Mouse (Mus musculus): ENCODE data around the gene Gsap. TPM values are rescaled to one million over a fixed set of nuclear protein-coding genes. Genes with fewer than 3 reads are reported as not detected.
A peak's percentile ranks its signal among the peaks of the same experiment; 100 is the strongest.
"Not testable (repeated sequence)": the region's sequence is repeated elsewhere in the genome, so short reads cannot be mapped to it uniquely, and the experiment has no call there.

Gene Gsap
- 3.9 and 4.1 TPM in 2 replicates for polyA plus RNA-seq (2014; fragmentation: Nextera tagmentation; extraction: Ambion mirVana)

GRCm38 (mm10) chr5:21185764-21186685 is at the start of gene Gsap:
Gene Gsap (plus strand): TSS chr5:21186255.
- Histone ChIP-seq H3K27ac (ENCODE audit: low read depth, low read length) (no peak within 1 kb of the TSS), H3K9ac (ENCODE audit: low read depth, low read length) (peak within 1 kb of the TSS; percentile 62), H3K4me2 (peak within 1 kb of the TSS; percentile 92), H3K36me3 (ENCODE audit: control insufficient read depth, insufficient read depth, low read length) (no peaks in the 10 kb centered on the region), H3K4me3 (ENCODE audit: low read depth, low read length) (peak within 1 kb of the TSS; percentile 55), H3K9me3 (ENCODE audit: control insufficient read depth, low read length) (no peaks in the 10 kb centered on the region), H3K27me3 (replicated peaks; ENCODE audit: control insufficient read depth, insufficient read depth, low read length) (no peaks in the 10 kb centered on the region), H3K4me1 (replicated peaks; ENCODE audit: control insufficient read depth, insufficient read depth, low read length) (no peaks in the 10 kb centered on the region; the same call in 1 of the 2 replicates)
- DNase-seq (ENCODE audit: low spot score): peak; percentile 61
- peak; percentile 91 for ATAC-seq (replicated peaks; ENCODE audit: low FRiP score)
- 8% methylated on average over 43 of the region's 43 CpGs for WGBS

- Histone ChIP-seq H3K27me3 (replicated peaks; ENCODE audit: control insufficient read depth, insufficient read depth, low read length) (no peaks in the 10 kb centered on the region), H3K4me3 (ENCODE audit: low read depth, low read length) (no peak overlapping the region), H3K9me3 (ENCODE audit: control insufficient read depth, low read length) (no peaks in the 10 kb centered on the region), H3K4me1 (replicated peaks; ENCODE audit: control insufficient read depth, insufficient read depth, low read length) (0 out of 2 replicates have a peak, but pooled peaks cover 4% of the 10 kb centered on the region), H3K4me2 (no peak overlapping the region), H3K9ac (ENCODE audit: low read depth, low read length) (no peak overlapping the region), H3K27ac (ENCODE audit: low read depth, low read length) (no peak overlapping the region), H3K36me3 (ENCODE audit: control insufficient read depth, insufficient read depth, low read length) (no peaks in the 10 kb centered on the region)
- DNase-seq (ENCODE audit: low spot score) (no peak), ATAC-seq (replicated peaks; ENCODE audit: low FRiP score) (no peak)
- WGBS: 63% methylated on average over 5 of the region's 5 CpGs
Observed at GRCm38 (mm10) chr5:21136575-21136974, 49.5 kb upstream of the Gsap start.

GRCm38 (mm10) chr5:21139505-21139904 is 46.5 kb upstream of the Gsap start:
- Histone ChIP-seq H3K27me3 (replicated peaks; ENCODE audit: control insufficient read depth, insufficient read depth, low read length) (no peaks in the 10 kb centered on the region), H3K4me1 (replicated peaks; ENCODE audit: control insufficient read depth, insufficient read depth, low read length) (0 out of 2 replicates have a peak, but pooled peaks cover 7% of the 10 kb centered on the region), H3K27ac (ENCODE audit: low read depth, low read length) (no peak overlapping the region), H3K36me3 (ENCODE audit: control insufficient read depth, insufficient read depth, low read length) (no peaks in the 10 kb centered on the region), H3K4me2 (no peak overlapping the region), H3K9ac (ENCODE audit: low read depth, low read length) (no peak overlapping the region), H3K9me3 (ENCODE audit: control insufficient read depth, low read length) (no peaks in the 10 kb centered on the region), H3K4me3 (ENCODE audit: low read depth, low read length) (no peak overlapping the region)
- no peak for DNase-seq (ENCODE audit: low spot score)
- ATAC-seq (replicated peaks; ENCODE audit: low FRiP score): no peak
- 79% methylated on average over 9 of the region's 9 CpGs for WGBS

DNA sequence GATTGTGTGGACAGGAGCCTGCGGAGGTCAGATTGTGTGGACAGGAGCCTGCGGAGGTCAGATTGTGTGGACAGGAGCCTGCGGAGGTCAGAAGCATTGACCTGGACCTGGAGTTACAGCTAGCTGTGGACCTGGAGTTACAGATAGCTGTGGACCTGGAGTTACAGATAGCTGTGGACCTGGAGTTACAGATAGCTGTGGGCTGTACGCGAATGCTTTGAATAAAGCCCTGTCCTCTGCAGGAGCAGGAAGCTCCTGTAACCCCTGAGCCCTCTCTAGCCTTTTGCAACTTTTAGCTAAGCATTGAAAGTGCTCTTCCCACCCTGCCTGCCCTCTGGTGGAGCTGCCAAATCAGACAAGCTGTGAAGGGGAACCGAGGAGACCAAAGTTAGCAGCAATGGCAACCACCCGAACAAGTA is 44.9 kb upstream of the Gsap start:
- 43% methylated on average over 7 of the region's 7 CpGs for WGBS
- peak overlapping the region; percentile 47; the same call in 1 of the 2 replicates for H3K27ac ChIP-seq (ENCODE audit: low read depth, low read length)
- not testable (repeated sequence) for DNase-seq (ENCODE audit: low spot score)

DNA sequence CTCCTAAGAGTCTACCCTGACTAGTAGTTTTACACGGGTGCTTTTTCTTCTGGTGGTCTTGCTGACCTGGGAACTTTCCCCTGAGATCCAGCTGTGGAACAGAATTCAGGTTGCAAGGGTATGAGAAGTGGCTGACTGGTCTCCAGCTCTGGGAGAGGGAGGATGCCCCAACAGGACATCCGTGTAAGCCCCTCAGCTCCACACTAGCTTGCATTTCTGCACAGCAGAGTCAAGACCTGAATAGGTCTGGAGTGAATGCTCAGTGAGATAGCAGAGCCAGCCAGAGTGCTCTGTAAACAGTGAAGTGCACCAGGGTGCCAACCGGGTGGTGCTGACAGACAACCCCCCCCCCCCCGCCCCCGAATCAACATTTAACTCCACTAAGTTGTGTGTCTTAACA is 44.4 kb upstream of the Gsap start:
- WGBS: 49% methylated on average over 5 of the region's 5 CpGs
- H3K36me3 ChIP-seq (ENCODE audit: control insufficient read depth, insufficient read depth, low read length): no peaks in the 10 kb centered on the region
- peak overlapping the region; percentile 26 for H3K4me2 ChIP-seq
- H3K4me3 ChIP-seq (ENCODE audit: low read depth, low read length): no peak overlapping the region
- 0 out of 2 replicates have a peak, but pooled peaks cover 7% of the 10 kb centered on the region for H3K4me1 ChIP-seq (replicated peaks; ENCODE audit: control insufficient read depth, insufficient read depth, low read length)
- H3K27me3 ChIP-seq (replicated peaks; ENCODE audit: control insufficient read depth, insufficient read depth, low read length): no peaks in the 10 kb centered on the region
- peak; percentile 75 for ATAC-seq (replicated peaks; ENCODE audit: low FRiP score)
- DNase-seq (ENCODE audit: low spot score): no peak
- no peak overlapping the region for H3K9ac ChIP-seq (ENCODE audit: low read depth, low read length)
- H3K27ac ChIP-seq (ENCODE audit: low read depth, low read length): peak overlapping the region; percentile 47; the same call in 1 of the 2 replicates
- H3K9me3 ChIP-seq (ENCODE audit: control insufficient read depth, low read length): no peaks in the 10 kb centered on the region

More for the DNA sequence above, 44.9 kb upstream of the Gsap start:
- H3K27me3 ChIP-seq (replicated peaks; ENCODE audit: control insufficient read depth, insufficient read depth, low read length); H3K4me3 ChIP-seq (ENCODE audit: low read depth, low read length); H3K36me3 ChIP-seq (ENCODE audit: control insufficient read depth, insufficient read depth, low read length); H3K9ac ChIP-seq (ENCODE audit: low read depth, low read length); H3K9me3 ChIP-seq (ENCODE audit: control insufficient read depth, low read length); H3K4me1 ChIP-seq (replicated peaks; ENCODE audit: control insufficient read depth, insufficient read depth, low read length): not testable (repeated sequence)
- peak overlapping the region; percentile 26 for H3K4me2 ChIP-seq
- peak; percentile 87 for ATAC-seq (replicated peaks; ENCODE audit: low FRiP score)

- Histone ChIP-seq H3K27me3 (replicated peaks; ENCODE audit: control insufficient read depth, insufficient read depth, low read length) (no peaks in the 10 kb centered on the region), H3K36me3 (ENCODE audit: control insufficient read depth, insufficient read depth, low read length) (no peaks in the 10 kb centered on the region), H3K4me2 (no peak overlapping the region), H3K4me3 (ENCODE audit: low read depth, low read length) (no peak overlapping the region), H3K9me3 (ENCODE audit: control insufficient read depth, low read length) (no peaks in the 10 kb centered on the region), H3K4me1 (replicated peaks; ENCODE audit: control insufficient read depth, insufficient read depth, low read length) (0 out of 2 replicates have a peak, but pooled peaks cover 7% of the 10 kb centered on the region), H3K9ac (ENCODE audit: low read depth, low read length) (no peak overlapping the region), H3K27ac (ENCODE audit: low read depth, low read length) (no peak overlapping the region)
- WGBS: 87% methylated on average over 7 of the region's 7 CpGs
- no peak for DNase-seq (ENCODE audit: low spot score)
- no peak for ATAC-seq (replicated peaks; ENCODE audit: low FRiP score)
Observed at GRCm38 (mm10) chr5:21143032-21143431, 43.0 kb upstream of the Gsap start.

DNA sequence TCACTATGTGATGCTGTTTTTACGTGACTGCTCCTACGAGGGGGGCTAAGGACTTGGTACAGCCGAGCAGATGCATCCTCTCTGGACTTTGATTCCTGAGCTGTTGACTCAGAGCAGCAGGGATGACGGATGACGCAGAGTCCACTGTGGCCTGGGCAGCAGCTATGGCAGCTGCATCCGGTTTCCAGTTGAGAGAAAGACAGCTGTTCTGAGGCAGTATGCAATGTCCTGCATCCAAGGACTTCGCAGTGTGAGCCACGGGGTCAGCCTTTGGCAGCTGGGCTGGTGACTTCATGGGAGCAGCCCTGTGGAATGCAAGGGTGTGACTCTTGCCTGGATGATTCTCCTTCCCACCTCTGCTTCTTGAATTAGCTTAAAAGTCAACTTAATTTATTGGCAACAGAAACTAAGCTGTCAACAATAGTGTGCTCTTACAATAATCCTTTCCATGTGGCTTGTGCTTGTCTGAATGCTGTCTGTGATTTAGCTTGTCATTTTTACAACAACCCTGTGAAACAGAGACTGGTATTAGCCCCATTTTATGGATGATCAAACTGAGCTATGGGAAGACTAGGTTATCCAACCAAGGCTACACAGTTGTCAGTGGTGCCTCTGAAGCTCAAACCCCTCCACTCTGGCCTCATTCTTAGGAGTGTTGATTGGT is 41.4 kb upstream of the Gsap start:
- WGBS: 38% methylated on average over 8 of the region's 8 CpGs
- Histone ChIP-seq H3K27me3 (replicated peaks; ENCODE audit: control insufficient read depth, insufficient read depth, low read length) (no peaks in the 10 kb centered on the region), H3K36me3 (ENCODE audit: control insufficient read depth, insufficient read depth, low read length) (no peaks in the 10 kb centered on the region), H3K27ac (ENCODE audit: low read depth, low read length) (no peak overlapping the region), H3K4me3 (ENCODE audit: low read depth, low read length) (no peak overlapping the region), H3K4me2 (no peak overlapping the region), H3K9me3 (ENCODE audit: control insufficient read depth, low read length) (no peaks in the 10 kb centered on the region), H3K4me1 (replicated peaks; ENCODE audit: control insufficient read depth, insufficient read depth, low read length) (0 out of 2 replicates have a peak, but pooled peaks cover 7% of the 10 kb centered on the region), H3K9ac (ENCODE audit: low read depth, low read length) (no peak overlapping the region)
- ATAC-seq (replicated peaks; ENCODE audit: low FRiP score): peak; percentile 48
- DNase-seq (ENCODE audit: low spot score): peak; percentile 37

GRCm38 (mm10) chr5:21148358-21148757 is 37.7 kb upstream of the Gsap start:
- no peaks in the 10 kb centered on the region for H3K27me3 ChIP-seq (replicated peaks; ENCODE audit: control insufficient read depth, insufficient read depth, low read length)
- no peak for ATAC-seq (replicated peaks; ENCODE audit: low FRiP score)
- H3K4me2 ChIP-seq: no peak overlapping the region
- no peak overlapping the region for H3K9ac ChIP-seq (ENCODE audit: low read depth, low read length)
- H3K4me1 ChIP-seq (replicated peaks; ENCODE audit: control insufficient read depth, insufficient read depth, low read length): 0 out of 2 replicates have a peak, but pooled peaks cover 3% of the 10 kb centered on the region
- H3K27ac ChIP-seq (ENCODE audit: low read depth, low read length): no peak overlapping the region
- H3K9me3 ChIP-seq (ENCODE audit: control insufficient read depth, low read length): no peaks in the 10 kb centered on the region
- WGBS: 80% methylated on average over 3 of the region's 3 CpGs
- DNase-seq (ENCODE audit: low spot score): no peak
- H3K4me3 ChIP-seq (ENCODE audit: low read depth, low read length): no peak overlapping the region
- H3K36me3 ChIP-seq (ENCODE audit: control insufficient read depth, insufficient read depth, low read length): no peaks in the 10 kb centered on the region
